Mouse (Mus musculus) CD4-positive helper T cell, adult 2 months (primary cell): ENCODE measurements around the gene Rnf115.
"Not testable (repeated sequence)": the region's sequence is repeated elsewhere in the genome, so short reads cannot be mapped to it uniquely, and the experiment has no call there.

Source experiments
- DNase-seq: peaks from one replicate; pipeline ENCODE4 v3.0.0-alpha.2; 2012; ENCODE audit warnings: low read depth, missing footprints, low spot score

Gene Rnf115

DNA sequence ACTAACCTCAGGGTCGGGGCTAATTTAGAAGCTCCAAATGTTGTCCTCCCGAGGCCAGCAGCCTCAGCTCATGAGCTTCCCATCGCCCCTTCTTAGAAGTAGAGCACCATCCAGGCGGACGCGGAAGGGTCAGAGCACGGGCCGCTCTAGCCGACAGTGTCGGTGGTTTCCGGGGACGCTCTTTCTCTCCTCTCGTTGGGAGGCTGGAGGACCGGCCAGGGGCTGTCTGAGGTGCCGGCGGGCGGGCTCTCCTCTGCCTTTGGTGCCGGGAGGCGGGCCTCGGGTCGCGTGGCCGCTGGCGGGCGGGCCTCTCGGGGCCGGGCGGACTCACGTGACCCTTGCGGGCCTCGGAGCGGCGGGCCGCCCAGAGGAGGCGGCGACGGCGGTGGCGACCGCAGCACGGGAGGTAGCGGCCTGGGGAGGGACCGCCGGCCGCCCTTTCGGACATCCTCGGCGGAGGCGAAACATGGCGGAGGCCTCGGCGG, at the start of gene Rnf115, which contains the start of gene Polr3c:
Rnf115 (plus strand) TSS at position 322 of the 485 bp plus-strand sequence.
Polr3c (minus strand) TSS at position 286 of the 485 bp plus-strand sequence.
- DNase-seq = peak; percentile 93

DNA sequence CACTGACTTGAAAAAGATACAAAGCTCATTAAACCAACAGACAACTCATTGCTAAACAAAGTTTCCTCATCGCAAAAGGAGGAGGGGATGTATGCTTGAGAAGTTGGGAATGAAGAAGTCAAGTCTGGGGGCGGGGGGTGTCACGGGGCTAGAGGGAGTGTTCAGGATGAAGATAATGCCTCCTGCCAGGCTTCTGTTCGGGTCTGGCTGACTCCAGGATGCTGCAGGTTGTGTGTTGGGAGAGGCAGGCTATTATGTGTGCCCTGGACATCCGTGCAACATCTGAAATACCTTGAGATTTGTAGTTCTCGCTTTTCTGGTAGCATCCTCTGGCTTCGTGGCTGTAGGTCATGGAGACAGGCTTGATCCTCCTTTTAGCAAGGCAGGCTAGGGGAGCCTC, 49.0 kb upstream of the Rnf115 start:
- no peak for DNase-seq

GRCm38 (mm10) chr3:96679159-96679674, 48.2 kb upstream of the Rnf115 start:
- no peak for DNase-seq

GRCm38 (mm10) chr3:96680269-96680956, 47.1 kb upstream of the Rnf115 start:
- DNase-seq = no peak

DNA sequence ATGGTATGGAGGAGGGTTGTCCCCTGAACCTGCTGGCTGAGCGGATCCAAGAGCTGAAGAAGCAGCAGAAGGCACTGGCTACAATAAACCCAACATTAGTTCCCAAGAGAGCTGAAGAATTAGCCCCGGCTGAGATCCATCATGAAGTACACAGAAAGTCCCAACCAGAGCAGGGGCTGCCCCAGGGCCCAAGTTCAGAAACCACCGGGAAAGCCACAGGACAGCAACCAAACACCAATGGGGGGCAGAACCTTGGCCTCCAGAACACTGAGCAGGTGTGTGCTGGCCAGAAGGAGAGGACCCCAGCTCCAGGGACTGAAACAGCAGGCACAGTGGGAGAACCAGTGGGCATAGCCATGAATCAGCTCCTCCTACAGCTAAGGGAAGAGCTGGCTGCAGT, 44.0 kb upstream of the Rnf115 start:
- DNase-seq = no peak

GRCm38 (mm10) chr3:96684151-96684821, 43.2 kb upstream of the Rnf115 start:
- no peak for DNase-seq

DNA sequence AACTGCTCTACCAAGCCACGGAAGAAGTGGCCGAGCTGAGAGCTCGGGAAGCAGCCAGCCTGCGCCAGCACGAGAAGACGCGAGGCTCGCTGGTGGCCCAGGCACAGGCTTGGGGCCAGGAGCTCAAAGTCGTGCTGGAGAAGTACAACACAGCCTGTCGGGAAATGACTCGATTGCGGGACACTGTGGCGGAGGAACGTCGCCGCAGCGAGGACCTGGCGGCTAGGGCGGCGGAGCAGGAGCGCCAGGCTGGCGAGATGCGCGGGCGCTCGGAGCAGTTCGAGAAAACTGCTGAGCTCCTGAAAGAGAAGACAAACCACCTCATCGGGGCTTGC, 42.7 kb upstream of the Rnf115 start:
- DNase-seq = no peak

- DNase-seq = not testable (repeated sequence)
Measured at GRCm38 (mm10) chr3:96686057-96686456, 41.4 kb upstream of the Rnf115 start.

GRCm38 (mm10) chr3:96688854-96689253, 38.6 kb upstream of the Rnf115 start:
- DNase-seq = no peak

GRCm38 (mm10) chr3:96690298-96690697, 37.2 kb upstream of the Rnf115 start:
- DNase-seq = peak; percentile 38

DNA sequence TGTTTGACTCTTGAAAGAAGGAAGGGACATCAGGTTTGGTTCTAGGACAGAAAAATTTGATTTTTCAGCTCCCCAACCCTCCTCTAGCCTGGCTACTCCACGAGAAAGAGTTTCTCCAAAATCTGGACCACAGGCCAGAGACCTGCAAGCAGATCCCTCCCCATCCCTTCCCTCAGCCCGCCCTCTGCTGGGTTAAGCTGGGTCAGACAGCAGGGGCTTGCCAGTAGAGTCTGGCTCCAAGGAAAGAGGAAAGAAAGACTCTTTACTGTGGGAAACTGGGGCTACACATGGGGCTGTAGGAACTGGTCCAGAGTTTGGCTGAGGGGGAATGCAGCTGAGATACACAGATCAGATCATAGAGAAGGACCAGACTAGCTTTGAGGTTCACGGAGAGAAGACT, 35.0 kb upstream of the Rnf115 start:
- DNase-seq = no peak

- no peak for DNase-seq
Measured at GRCm38 (mm10) chr3:96693579-96693978, 33.9 kb upstream of the Rnf115 start.

DNA sequence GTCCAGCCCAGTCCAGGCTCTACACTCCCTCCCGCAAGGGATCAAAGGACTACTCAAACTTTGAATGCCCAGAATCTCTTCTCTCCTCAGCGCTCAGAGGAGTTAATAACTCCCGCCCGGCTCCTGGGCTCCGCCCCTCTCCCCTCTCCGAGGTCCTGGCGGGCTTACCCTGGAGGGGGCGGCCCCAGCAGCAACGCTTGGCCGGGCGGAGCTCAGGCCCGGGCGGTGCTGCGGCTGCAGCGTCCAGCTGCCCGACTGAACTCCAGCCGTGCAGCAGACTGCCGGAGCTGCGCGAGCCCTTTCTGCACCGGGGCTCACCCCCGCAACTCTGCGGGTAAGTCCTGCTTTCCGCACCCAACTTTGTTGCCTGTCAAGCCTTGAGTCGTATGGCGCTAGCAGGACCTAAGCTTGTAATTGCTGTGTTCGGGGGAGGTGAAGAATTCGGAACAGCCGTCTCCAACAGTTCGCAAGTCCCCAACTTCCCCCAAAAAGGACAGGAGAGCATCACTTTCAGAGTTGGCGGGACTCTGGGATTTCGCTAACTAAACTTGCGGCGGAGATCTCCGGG, 31.2 kb upstream of the Rnf115 start, which contains the start of gene Pias3:
Pias3 (plus strand) TSS at position 187 of the 568 bp plus-strand sequence.
- peak; percentile 67 for DNase-seq

DNA sequence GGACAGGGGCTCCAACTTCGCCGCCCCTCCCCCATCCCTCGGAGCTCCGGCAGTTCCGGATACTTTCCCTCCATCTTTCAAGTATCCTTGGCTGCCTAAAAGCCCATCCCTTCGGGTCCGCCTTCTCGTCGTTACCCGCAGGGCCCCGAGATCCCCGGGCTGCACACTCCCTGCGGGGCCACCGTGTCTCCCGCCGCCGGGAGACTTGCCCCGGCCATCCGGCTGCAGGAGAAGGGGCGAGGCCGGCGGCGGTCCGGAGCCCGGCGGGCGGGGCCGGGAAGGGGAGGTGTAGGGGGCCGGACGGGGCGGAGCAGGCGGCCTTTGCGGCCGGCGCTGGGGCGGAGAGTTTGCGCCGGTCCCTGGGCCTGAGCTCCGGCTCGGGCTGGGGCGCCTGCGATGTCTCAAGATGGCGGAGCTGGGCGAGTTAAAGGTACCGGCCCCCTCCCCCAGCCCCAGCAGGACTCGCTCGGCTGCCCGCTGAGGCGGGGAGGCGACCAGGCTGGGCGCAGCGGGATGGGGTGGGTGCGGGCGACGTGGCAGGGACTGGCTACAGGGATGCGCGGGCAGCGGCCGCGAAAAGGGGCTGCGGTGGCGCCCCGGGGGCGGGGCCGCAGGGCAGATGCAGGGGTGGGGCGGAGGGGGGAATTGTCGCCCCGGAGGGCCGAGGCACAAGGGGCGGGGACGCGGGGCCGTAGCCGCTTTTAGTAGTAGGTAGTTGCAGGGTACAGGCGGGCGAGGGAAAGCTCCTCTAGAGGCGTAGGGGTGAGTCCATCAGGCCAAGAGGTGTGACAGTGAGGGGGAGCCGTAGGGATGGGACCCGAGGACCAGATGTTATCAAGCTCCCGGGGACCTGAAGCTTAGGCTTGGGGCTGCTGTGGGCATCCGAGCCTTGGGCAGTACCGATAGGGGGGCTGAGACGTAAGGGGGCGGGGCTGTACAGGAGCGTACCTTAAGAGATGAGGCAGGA, 30.4 kb upstream of the Rnf115 start:
- DNase-seq = peak; percentile 84

DNA sequence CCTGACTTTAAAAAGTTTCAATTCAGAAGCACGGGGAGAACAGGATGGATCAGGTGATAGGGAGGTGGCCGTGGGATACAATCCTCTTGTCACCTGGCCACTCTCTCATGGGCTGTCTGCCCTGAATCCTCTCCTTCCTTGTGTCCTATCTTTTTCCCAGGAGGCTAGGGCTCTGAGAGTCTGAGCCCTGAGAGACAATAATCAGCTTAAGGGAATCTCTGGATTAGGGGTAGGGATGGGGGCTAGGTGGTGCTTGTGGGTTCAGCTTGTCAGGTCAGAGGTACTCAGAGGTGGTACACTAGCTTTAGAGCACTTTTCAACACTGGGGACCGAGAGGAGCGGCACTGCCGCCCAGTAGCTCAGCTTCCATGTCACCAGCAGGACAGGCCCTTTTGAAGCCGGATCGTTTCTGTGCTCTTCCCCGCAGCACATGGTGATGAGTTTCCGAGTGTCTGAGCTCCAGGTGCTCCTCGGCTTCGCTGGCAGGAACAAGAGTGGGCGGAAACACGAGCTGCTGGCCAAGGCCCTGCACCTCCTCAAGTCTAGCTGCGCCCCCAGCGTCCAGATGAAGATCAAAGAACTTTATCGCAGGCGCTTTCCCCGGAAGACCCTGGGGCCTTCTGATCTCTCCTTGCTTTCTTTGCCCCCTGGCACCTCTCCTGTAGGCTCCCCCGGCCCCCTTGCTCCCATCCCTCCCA, 28.3 kb upstream of the Rnf115 start:
- no peak for DNase-seq

DNA sequence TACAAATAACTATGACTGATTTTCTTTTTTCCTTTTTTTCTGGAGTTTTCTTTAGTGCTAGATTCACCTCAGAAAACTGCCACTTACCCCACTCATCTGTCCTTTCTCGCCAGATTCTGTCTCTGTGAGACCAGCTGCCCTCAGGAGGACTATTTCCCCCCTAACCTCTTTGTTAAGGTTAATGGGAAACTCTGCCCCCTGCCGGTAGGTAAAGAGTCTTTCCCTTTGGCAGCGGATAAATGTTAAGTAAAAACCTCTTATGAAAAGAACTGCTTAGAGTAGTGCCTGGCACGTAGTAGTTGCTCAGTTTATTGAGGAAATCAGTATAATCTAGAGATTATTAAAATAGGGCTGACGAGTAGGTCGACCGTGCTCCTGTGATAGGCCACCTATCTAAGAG, 27.1 kb upstream of the Rnf115 start:
- DNase-seq = no peak

DNA sequence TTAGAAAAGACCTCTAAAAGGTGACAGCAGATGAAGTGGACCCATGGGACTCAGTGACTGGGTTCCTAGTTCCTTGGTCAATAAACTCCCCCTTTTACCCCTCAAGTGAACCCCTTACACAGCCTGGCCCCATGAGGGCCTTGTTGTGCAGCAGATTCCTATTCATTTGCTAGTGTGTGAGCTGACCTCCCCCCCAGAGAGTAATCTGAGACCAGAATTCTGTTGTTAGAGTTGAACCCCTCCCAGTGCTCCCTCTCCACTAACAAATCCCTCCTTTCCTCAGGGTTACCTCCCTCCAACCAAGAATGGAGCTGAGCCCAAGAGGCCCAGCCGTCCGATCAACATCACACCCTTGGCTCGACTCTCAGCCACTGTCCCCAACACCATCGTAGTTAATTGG, 26.5 kb upstream of the Rnf115 start:
- no peak for DNase-seq

DNA sequence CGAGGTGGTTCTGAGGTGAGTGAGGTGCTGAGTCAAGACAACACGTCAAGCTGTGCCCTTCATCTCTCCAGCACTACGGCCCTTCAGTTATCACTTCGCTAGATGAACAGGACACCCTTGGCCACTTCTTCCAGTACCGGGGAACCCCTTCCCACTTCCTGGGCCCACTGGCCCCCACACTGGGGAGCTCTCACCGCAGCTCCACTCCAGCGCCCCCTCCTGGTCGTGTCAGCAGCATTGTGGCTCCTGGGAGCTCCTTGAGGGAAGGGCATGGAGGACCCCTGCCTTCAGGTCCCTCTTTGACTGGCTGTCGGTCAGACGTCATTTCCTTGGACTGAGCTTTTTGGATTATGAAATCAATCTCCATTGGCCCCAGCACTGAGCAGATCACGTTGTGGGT, 22.7 kb upstream of the Rnf115 start:
- peak; percentile 39 for DNase-seq

GRCm38 (mm10) chr3:96706217-96706616, 21.2 kb upstream of the Rnf115 start:
- DNase-seq = no peak

DNA sequence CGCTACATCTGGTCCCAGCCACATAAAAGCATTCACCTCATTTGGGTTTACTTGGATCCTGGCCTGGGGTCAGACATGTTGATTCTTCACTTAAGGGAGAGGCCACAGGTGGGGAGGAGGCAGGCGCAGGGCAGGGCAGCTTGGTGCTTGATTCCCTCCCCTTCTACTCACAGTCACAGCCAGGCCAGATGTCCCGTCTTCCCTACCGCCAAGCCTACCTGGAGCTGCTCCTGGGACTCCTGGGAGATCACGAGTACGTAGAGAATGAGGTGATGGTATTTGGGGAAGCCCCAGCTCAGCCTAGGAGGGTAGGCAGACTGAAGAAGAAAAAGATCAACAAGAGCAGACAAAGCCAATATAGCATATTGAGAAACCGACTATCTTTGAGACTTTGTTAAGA, 20.5 kb upstream of the Rnf115 start:
- DNase-seq = no peak
